Mouse (Mus musculus): ENCODE results near the gene Aanat.

DNA sequence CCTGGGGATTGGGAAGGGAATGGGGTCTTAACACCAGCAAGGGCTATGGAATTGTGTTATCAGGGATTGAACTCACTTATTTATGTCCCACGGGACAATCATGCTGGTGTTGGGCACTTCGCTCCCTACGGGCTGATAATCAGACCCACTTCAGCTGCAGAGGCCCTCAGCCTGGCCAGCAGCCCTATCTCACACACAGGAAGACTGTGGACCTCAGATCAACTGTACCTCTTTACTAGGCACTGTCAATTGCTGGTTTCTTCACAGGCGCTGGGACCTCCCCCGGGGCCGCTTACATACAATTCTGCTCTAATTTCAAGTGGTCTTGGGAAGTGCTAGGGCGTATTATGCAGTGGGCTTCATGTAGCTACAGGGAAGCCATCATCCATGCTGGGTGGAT lies 49.5 kb upstream of the Aanat start:
- TF ChIP-seq CTCF (IDR thresholded peaks at IDR 0.05; ENCODE audit: low read depth, low read length) = no peak
- no peak for TF ChIP-seq TAL1 (conservative IDR thresholded peaks at IDR 0.05; ENCODE audit: low read depth, low read length)

Measured in G1E (cell line).